Mouse (Mus musculus) left cerebral cortex, postnatal 25 days (tissue): ENCODE data around the gene Gm7971. TPM values are rescaled to one million over a fixed set of nuclear protein-coding genes. Genes with fewer than 3 reads are reported as not detected.
"Not testable (repeated sequence)": the region's sequence is repeated elsewhere in the genome, so short reads cannot be mapped to it uniquely, and the experiment has no call there.

Experiments used
- DNase-seq, 2 experiments: peaks; one replicate each; pipeline ENCODE4 v3.0.0; 2022; ENCODE audit warnings: low spot score in 2 of 2, mixed read lengths in 1 of 2
- intact Hi-C: fragments of 180-260 bp; cut with DNase I; formaldehyde crosslinking; loops from one replicate; pipeline ENCODE4 v1.15.1; 2025
- total RNA-seq, 2 experiments: library from RNA; stranded (reverse); gene quantifications; 2 replicates each; pipeline ENCODE4 v1.2.3; 2021

Gm7971 gene
- not detected for total RNA-seq

DNA sequence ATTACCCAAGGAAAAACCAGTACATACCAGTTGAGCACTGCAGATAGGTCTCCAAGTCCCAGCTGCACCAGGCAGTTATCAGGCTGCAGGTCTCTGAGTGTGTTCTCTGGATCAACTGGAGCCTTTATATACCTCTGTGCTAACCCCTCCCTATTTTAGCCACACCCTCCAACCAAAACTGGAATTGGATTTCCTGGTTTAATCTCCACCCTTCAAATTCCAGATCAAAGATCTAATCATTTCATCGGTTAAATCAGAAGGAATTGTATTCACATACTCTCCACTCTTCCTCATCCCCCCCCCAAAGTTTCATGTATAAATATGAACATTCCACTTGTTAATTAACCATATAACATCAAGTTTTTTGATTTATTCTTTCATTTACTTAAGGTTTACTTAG is at the start of gene Gm7971:
TSS of gene Gm7971 (minus strand) at position 101 of the 400 bp plus-strand sequence.
- DNase-seq, intact Hi-C loops: not testable (repeated sequence)

Other genes with a start within 250 kb of the Gm7971 start
- gene D5Ertd577e, start 138.1 kb downstream of the Gm7971 start, total RNA-seq, result not detected
- not detected for gene Gm3286, start 84.1 kb downstream of the Gm7971 start, total RNA-seq
- gene Gm7978, start 141.3 kb upstream of the Gm7971 start, total RNA-seq, result not detected
- not detected for gene Gm7982, start 147.1 kb upstream of the Gm7971 start, total RNA-seq
- not detected for gene E330014E10Rik, start 181.1 kb upstream of the Gm7971 start, total RNA-seq